Comparison of ENCODE assay signal across 9 mouse cellular contexts in genomic region chr10:84686122-84686497, GRCm38 (mm10).
A peak's percentile ranks its signal among the peaks of the same experiment; 100 is the strongest.
DNase-seq lines count a peak whose midpoint lies in the region; ATAC-seq and TF ChIP-seq lines count a peak whose summit lies in the region.
"Had no signal": no experiment of that assay in that cellular context is flagged by ENCODE, and none has a peak within 500 bp of the region (broad histone marks: within the 10 kb centered on the region; RNA-seq: fewer than 3 reads in every experiment).

No protein-coding gene starts in this region.

- TF ChIP-seq EP300 in lung, postnatal 0 days (IDR thresholded peaks at IDR 0.05): peak; percentile 55; the same call in 1 of the 2 replicates
- TF ChIP-seq EP300 in heart, postnatal 0 days (IDR thresholded peaks at IDR 0.05; ENCODE audit: low read depth): 0 out of 2 replicates have a peak, but pooled peaks have one; percentile 50

- no peaks in the 10 kb centered on the region for H3K9me3 ChIP-seq in lung, postnatal 0 days (ENCODE audit: low read length)
- H3K9me3 ChIP-seq in heart, postnatal 0 days (replicated peaks; ENCODE audit: control insufficient read depth, low read length): no peaks in the 10 kb centered on the region
- H3K9me3 ChIP-seq in limb, embryonic 15.5 days: no peaks in the 10 kb centered on the region

- H3K27ac ChIP-seq in lung, postnatal 0 days (ENCODE audit: low read length): no peak overlapping the region
- H3K27ac ChIP-seq in heart, postnatal 0 days (ENCODE audit: low read depth): peak overlapping the region; percentile 68
- 0 out of 2 replicates have a peak overlapping the region, but pooled peaks have one; percentile 22 for H3K27ac ChIP-seq in limb, embryonic 15.5 days

- H3K27me3 ChIP-seq in lung, postnatal 0 days (replicated peaks; ENCODE audit: insufficient read depth, low read length): no peaks in the 10 kb centered on the region
- no peaks in the 10 kb centered on the region for H3K27me3 ChIP-seq in heart, postnatal 0 days (ENCODE audit: control insufficient read depth, insufficient read depth, low read length)
- H3K27me3 ChIP-seq in limb, embryonic 15.5 days: no peaks in the 10 kb centered on the region

- peak; percentile 64 for ATAC-seq in lung, postnatal 0 days
- ATAC-seq in heart, postnatal 0 days (ENCODE audit: insufficient read depth, low read depth): peak; percentile 55; the same call in 1 of the 2 replicates
- no peak for ATAC-seq in limb, embryonic 15.5 days (ENCODE audit: insufficient number of reproducible peaks, low FRiP score, low TSS enrichment, low read depth)

- 46% methylated on average over 9 of the region's 9 CpGs for WGBS in lung, postnatal 0 days
- WGBS in heart, postnatal 0 days: 16% methylated on average over 9 of the region's 9 CpGs
- 51% methylated on average over 9 of the region's 9 CpGs for WGBS in limb, embryonic 15.5 days

- H3K4me3 ChIP-seq in lung, postnatal 0 days (ENCODE audit: low read depth, low read length): no peak overlapping the region
- no peak overlapping the region for H3K4me3 ChIP-seq in heart, postnatal 0 days (ENCODE audit: low read depth, low read length)
- H3K4me3 ChIP-seq in limb, embryonic 15.5 days: no peak overlapping the region

- H3K4me2 ChIP-seq in lung, postnatal 0 days (replicated peaks; ENCODE audit: low read depth, low read length): no peak overlapping the region
- H3K4me2 ChIP-seq in heart, postnatal 0 days (ENCODE audit: low read depth, low read length): peak overlapping the region; percentile 8
- H3K4me2 ChIP-seq in limb, embryonic 15.5 days: no peak overlapping the region

- peaks cover 5% of the 10 kb centered on the region; the same call in 1 of the 2 replicates for H3K36me3 ChIP-seq in lung, postnatal 0 days (ENCODE audit: insufficient read depth, low read length)
- H3K36me3 ChIP-seq in heart, postnatal 0 days (replicated peaks; ENCODE audit: control insufficient read depth, insufficient read depth, low read length): peaks cover 11% of the 10 kb centered on the region
- H3K36me3 ChIP-seq in limb, embryonic 15.5 days: peaks cover 7% of the 10 kb centered on the region; the same call in 1 of the 2 replicates

- H3K9ac ChIP-seq in lung, postnatal 0 days (replicated peaks; ENCODE audit: low read depth): no peak overlapping the region
- H3K9ac ChIP-seq in heart, postnatal 0 days (replicated peaks; ENCODE audit: low read depth, low read length): no peak overlapping the region
- no peak overlapping the region for H3K9ac ChIP-seq in limb, embryonic 15.5 days

- no peak for TF ChIP-seq CTCF in lung, postnatal 0 days (IDR thresholded peaks at IDR 0.05)
- no peak for TF ChIP-seq CTCF in heart, postnatal 0 days (IDR thresholded peaks at IDR 0.05; ENCODE audit: low read depth)

- DNase-seq in lung, postnatal 0 days (ENCODE audit: low spot score): peak; percentile 14
- DNase-seq in lung, adult 18-20 months: no peak
- DNase-seq in heart, postnatal 0 days (ENCODE audit: low spot score): peak; percentile 18
- no peak for DNase-seq in thymus, adult 18-20 months
- no peak for DNase-seq in testis, postnatal 14 days (ENCODE audit: low spot score)
- DNase-seq in frontal cortex, postnatal 10 days (ENCODE audit: low spot score in 2 of 2): no peak
- no peak for DNase-seq in left cerebral cortex, adult 9 months (ENCODE audit: low spot score in 2 of 2)
- DNase-seq: cerebellum, adult 8-10 months had no signal

- H3K4me1 ChIP-seq in lung, postnatal 0 days (ENCODE audit: insufficient read depth, low read depth, low read length): peaks cover 4% of the 10 kb centered on the region; the same call in 1 of the 2 replicates
- peaks cover 15% of the 10 kb centered on the region; the same call in 1 of the 2 replicates for H3K4me1 ChIP-seq in heart, postnatal 0 days (ENCODE audit: control insufficient read depth, insufficient read depth)
- 0 out of 2 replicates have a peak, but pooled peaks cover 4% of the 10 kb centered on the region for H3K4me1 ChIP-seq in limb, embryonic 15.5 days

Comparison
In these comparisons a context has a peak if more than half of its experiments do, and no peak if none do; other contexts are left out.
1. DNase-seq: peak in lung, postnatal 0 days (single experiment) and heart, postnatal 0 days (single experiment); none in lung, adult 18-20 months (0 of 2), thymus, adult 18-20 months (0 of 2), testis, postnatal 14 days (single experiment), frontal cortex, postnatal 10 days (0 of 2) and left cerebral cortex, adult 9 months (0 of 2).